Mouse (Mus musculus): Measurements from ENCODE around the gene Tasp1. TPM values are rescaled to one million over a fixed set of nuclear protein-coding genes. Genes with fewer than 3 reads are reported as not detected.
"Not testable (repeated sequence)": the region's sequence is repeated elsewhere in the genome, so short reads cannot be mapped to it uniquely, and the experiment has no call there.

Gene Tasp1
- polyA plus RNA-seq, 1 experiment from 2014 or later: 23.2 TPM

DNA sequence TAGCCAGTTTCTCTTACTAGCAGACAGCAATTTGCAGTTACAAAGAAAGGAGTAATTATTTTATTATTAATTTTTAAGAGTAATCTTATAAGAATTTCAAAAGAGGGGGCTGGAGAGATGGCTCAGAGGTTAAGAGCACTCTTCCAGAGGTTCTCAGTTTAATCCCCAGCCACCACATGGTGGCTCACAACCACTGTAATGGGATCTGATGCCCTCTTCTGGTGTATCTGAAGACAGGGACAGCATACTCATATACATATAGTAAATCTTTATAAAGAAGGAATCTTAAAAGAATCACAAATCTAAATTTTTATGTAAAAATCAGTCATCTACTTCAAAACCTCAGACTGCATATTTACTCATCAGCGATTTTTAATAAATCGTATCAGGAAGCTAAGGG lies 68.4 kb downstream of the Tasp1 start:
- Histone ChIP-seq H3K4me3 (ENCODE audit: low read depth, low read length) (no peak overlapping the region), H3K27ac (ENCODE audit: low read depth) (no peak overlapping the region), H3K9me3 (ENCODE audit: low read depth, low read length) (no peaks in the 10 kb centered on the region), H3K4me2 (no peak overlapping the region), H3K4me1 (ENCODE audit: insufficient read depth) (no peaks in the 10 kb centered on the region), H3K9ac (no peak overlapping the region), H3K27me3 (ENCODE audit: insufficient read depth, low read length) (no peaks in the 10 kb centered on the region), H3K36me3 (ENCODE audit: insufficient read depth) (no peaks in the 10 kb centered on the region)
- 93% methylated on average over 2 of the region's 2 CpGs for WGBS
- DNase-seq (peak; percentile 24), ATAC-seq (ENCODE audit: insufficient read depth) (no peak)
- TF ChIP-seq CTCF (IDR thresholded peaks at IDR 0.05; ENCODE audit: low read depth): no peak

DNA sequence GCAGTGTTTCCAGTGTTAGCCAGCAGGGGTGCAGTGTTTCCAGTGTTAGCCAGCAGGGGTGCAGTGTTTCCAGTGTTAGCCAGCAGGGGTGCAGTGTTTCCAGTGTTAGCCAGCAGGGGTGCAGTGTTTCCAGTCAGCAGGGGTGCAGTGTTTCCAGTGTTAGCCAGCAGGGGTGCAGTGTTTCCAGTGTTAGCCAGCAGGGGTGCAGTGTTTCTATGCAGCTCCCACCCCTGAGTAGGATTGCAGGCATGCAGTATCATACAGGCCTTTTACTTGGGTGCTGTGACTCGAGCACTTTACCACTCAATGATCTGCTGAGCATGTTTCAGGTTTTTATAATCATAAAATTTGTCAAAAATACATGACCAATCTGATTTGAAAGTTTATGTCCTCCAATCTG lies 76.7 kb downstream of the Tasp1 start:
- H3K9me3 ChIP-seq (ENCODE audit: low read depth, low read length); H3K27ac ChIP-seq (ENCODE audit: low read depth); H3K36me3 ChIP-seq (ENCODE audit: insufficient read depth); H3K4me1 ChIP-seq (ENCODE audit: insufficient read depth); H3K27me3 ChIP-seq (ENCODE audit: insufficient read depth, low read length); H3K4me3 ChIP-seq (ENCODE audit: low read depth, low read length); H3K4me2 ChIP-seq; DNase-seq; ATAC-seq (ENCODE audit: insufficient read depth); H3K9ac ChIP-seq: not testable (repeated sequence)
- 85% methylated on average over 1 of the region's 1 CpGs for WGBS
- peak; percentile 33 for TF ChIP-seq CTCF (IDR thresholded peaks at IDR 0.05; ENCODE audit: low read depth)

DNA sequence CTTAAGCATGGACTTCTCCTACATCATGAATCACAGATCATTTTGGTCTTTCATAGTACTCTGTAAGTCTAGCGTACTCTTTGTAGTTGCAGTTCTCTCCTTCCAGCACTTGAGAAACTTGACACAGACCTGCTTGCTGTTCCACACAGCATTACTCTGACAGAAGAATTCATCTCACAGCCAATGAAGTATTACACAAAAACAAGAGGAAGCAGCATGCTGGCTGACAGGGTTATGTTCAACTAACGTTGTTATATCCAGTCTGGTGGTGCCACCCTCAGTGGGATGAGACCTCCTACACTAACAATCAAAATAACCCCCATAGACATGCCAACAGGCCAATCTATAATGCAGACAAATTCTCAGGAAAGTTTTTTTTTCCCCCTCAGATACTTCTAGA lies 99.2 kb downstream of the Tasp1 start:
- no peak for TF ChIP-seq CTCF (IDR thresholded peaks at IDR 0.05; ENCODE audit: low read depth)
- ATAC-seq (ENCODE audit: insufficient read depth): peak; percentile 44; the same call in 1 of the 2 replicates
- H3K4me2 ChIP-seq: no peak overlapping the region

DNA sequence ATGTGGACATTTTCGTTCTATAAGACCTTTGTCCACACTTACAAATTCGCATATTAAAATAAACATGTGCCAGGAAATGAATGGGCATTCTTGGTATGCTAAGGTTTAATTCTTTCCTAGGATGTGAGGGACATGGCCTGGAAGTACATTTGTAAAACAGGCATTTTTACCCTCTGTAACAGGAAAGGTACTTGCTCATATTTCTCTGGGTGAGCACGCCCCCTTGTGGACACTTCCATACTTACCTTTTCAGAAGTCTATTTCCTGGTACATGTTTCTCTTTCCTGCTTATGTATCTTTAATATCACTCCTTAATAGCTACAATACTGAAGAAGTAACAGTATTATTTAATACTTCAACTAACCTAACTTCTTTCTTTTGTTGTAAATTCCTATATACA lies 100.3 kb downstream of the Tasp1 start:
- ATAC-seq (ENCODE audit: insufficient read depth): no peak
- Histone ChIP-seq H3K4me3 (ENCODE audit: low read depth, low read length) (no peak overlapping the region), H3K9ac (no peak overlapping the region), H3K4me1 (ENCODE audit: insufficient read depth) (no peaks in the 10 kb centered on the region), H3K27ac (ENCODE audit: low read depth) (no peak overlapping the region), H3K36me3 (ENCODE audit: insufficient read depth) (no peaks in the 10 kb centered on the region), H3K27me3 (ENCODE audit: insufficient read depth, low read length) (no peaks in the 10 kb centered on the region), H3K4me2 (no peak overlapping the region), H3K9me3 (ENCODE audit: low read depth, low read length) (no peaks in the 10 kb centered on the region)
- peak; percentile 79 for TF ChIP-seq CTCF (IDR thresholded peaks at IDR 0.05; ENCODE audit: low read depth)
- DNase-seq: peak; percentile 87
- 50% methylated on average over 3 of the region's 3 CpGs for WGBS

More for the DNA sequence above, 99.2 kb downstream of the Tasp1 start:
- no peak overlapping the region for H3K4me3 ChIP-seq (ENCODE audit: low read depth, low read length)
- no peaks in the 10 kb centered on the region for H3K9me3 ChIP-seq (ENCODE audit: low read depth, low read length)
- no peak overlapping the region for H3K27ac ChIP-seq (ENCODE audit: low read depth)
- WGBS: 48% methylated on average over 2 of the region's 2 CpGs
- H3K36me3 ChIP-seq (ENCODE audit: insufficient read depth): no peaks in the 10 kb centered on the region
- H3K4me1 ChIP-seq (ENCODE audit: insufficient read depth): no peaks in the 10 kb centered on the region
- H3K27me3 ChIP-seq (ENCODE audit: insufficient read depth, low read length): no peaks in the 10 kb centered on the region
- no peak overlapping the region for H3K9ac ChIP-seq
- peak; percentile 20 for DNase-seq

DNA sequence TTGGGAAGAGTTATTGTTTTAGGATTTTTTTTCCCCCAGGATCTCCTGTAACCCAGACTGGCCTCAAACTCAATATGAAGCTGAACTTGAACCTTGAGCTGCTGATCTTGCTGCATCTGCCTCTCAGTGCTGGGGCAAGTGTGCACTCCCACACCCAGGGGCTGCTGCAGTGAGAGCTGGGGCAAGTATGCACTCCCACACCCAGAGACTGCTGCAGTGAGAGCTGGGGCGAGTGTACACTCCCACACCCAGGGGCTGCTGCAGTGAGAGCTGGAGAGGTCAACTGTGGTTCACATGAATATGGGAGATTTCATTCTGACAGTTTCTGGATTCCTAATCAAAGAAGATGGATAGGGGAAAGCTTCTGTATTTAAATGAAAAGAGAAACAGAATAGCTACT lies 117.8 kb downstream of the Tasp1 start:
- DNase-seq: no peak
- no peaks in the 10 kb centered on the region; the same call in 1 of the 2 replicates for H3K36me3 ChIP-seq (ENCODE audit: insufficient read depth)
- no peak overlapping the region for H3K4me2 ChIP-seq
- no peaks in the 10 kb centered on the region for H3K9me3 ChIP-seq (ENCODE audit: low read depth, low read length)
- H3K27ac ChIP-seq (ENCODE audit: low read depth): no peak overlapping the region
- H3K4me3 ChIP-seq (ENCODE audit: low read depth, low read length): no peak overlapping the region
- H3K27me3 ChIP-seq (ENCODE audit: insufficient read depth, low read length): no peaks in the 10 kb centered on the region
- ATAC-seq (ENCODE audit: insufficient read depth): no peak
- no peak for TF ChIP-seq CTCF (IDR thresholded peaks at IDR 0.05; ENCODE audit: low read depth)
- no peak overlapping the region for H3K9ac ChIP-seq
- WGBS: 52% methylated on average over 1 of the region's 1 CpGs
- H3K4me1 ChIP-seq (ENCODE audit: insufficient read depth): no peaks in the 10 kb centered on the region

DNA sequence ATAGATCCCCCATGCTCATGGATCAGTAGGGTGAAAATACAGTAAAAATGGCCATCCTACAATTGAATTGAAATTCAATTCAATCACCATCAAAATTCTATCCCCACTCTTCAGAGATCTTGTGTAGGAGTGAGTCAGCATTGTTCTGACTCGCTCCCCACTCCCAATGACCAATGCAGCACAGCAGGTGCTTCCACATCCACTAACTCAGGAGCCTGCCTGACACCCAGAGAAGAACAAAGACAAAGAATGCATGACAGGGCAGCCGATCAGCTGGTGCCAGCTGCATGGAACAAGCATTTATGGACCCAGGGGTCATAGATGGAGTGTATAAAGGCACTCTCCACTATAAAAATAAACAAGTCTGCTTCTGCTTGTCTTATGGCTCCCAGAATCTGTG lies 129.0 kb downstream of the Tasp1 start:
- H3K9ac ChIP-seq: no peak overlapping the region
- no peaks in the 10 kb centered on the region for H3K27me3 ChIP-seq (ENCODE audit: insufficient read depth, low read length)
- ATAC-seq (ENCODE audit: insufficient read depth) (no peak), DNase-seq (no peak)
- H3K27ac ChIP-seq (ENCODE audit: low read depth): no peak overlapping the region
- H3K4me3 ChIP-seq (ENCODE audit: low read depth, low read length): no peak overlapping the region
- no peaks in the 10 kb centered on the region for H3K9me3 ChIP-seq (ENCODE audit: low read depth, low read length)
- 0 out of 2 replicates have a peak, but pooled peaks cover 6% of the 10 kb centered on the region for H3K4me1 ChIP-seq (ENCODE audit: insufficient read depth)
- no peak overlapping the region for H3K4me2 ChIP-seq
- no peaks in the 10 kb centered on the region for H3K36me3 ChIP-seq (ENCODE audit: insufficient read depth)
- WGBS: 57% methylated on average over 2 of the region's 2 CpGs
- TF ChIP-seq CTCF (IDR thresholded peaks at IDR 0.05; ENCODE audit: low read depth): no peak

DNA sequence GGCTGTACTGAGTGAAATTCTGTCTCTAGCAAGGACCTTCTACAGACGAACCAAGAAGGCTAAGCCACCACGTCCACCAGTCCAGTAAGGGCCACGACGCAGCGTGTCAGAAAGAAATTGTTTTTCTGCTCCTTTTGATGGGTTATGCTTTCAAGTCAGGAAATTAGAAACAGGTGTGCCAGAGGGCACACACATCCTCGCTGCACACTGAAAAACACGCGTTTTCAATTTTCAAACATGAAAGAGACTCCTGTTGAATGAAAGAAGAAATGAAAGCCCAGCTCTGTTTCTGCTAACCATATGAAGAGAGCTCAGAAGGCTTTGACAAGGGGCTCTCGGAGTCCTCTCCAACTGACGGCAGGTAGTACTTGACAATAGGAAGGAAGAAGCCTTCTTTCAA lies 132.0 kb downstream of the Tasp1 start:
- Histone ChIP-seq H3K4me1 (ENCODE audit: insufficient read depth) (peaks cover 6% of the 10 kb centered on the region; the same call in 1 of the 2 replicates), H3K36me3 (ENCODE audit: insufficient read depth) (no peaks in the 10 kb centered on the region), H3K4me3 (ENCODE audit: low read depth, low read length) (no peak overlapping the region), H3K9me3 (ENCODE audit: low read depth, low read length) (no peaks in the 10 kb centered on the region), H3K27ac (ENCODE audit: low read depth) (no peak overlapping the region), H3K9ac (no peak overlapping the region), H3K4me2 (no peak overlapping the region), H3K27me3 (ENCODE audit: insufficient read depth, low read length) (no peaks in the 10 kb centered on the region)
- ATAC-seq (ENCODE audit: insufficient read depth) (no peak), DNase-seq (no peak)
- no peak for TF ChIP-seq CTCF (IDR thresholded peaks at IDR 0.05; ENCODE audit: low read depth)
- 68% methylated on average over 10 of the region's 10 CpGs for WGBS

Measured in lung, embryonic 14.5 days (tissue).